Mouse (Mus musculus): ENCODE measurements at regions not wholly inside any gene's neighbourhood (a gene's known extent, or its start where the extent isn't known, plus 50 kb on each side); places are given as distances from the start of the nearest gene placed in this dataset.

DNA sequence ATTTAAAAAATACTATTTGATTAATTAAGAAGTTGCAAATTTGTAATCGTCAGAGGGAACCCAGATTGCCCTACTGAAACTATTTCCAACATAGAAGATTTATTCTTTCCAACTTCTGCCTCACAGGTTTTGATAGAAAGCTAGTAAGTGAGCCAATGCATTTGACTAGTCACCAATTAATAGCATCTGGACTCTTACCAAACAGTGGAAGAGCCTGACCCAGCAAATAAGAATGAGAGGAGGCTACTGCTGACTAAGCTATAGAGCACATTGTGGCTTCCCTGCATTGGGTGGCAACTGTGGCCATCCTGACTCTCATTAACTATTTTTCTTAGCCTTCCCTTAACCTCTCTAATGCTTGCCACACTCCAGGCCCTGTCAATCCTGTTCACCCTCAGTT, 182.6 kb upstream of the Sox14 start:
- no peak for TF ChIP-seq POLR2A (IDR thresholded peaks at IDR 0.05; ENCODE audit: low read depth, low read length)
- TF ChIP-seq CTCF (conservative IDR thresholded peaks at IDR 0.05; ENCODE audit: insufficient read depth, insufficient read length, low read depth, low read length) = no peak
